Mouse (Mus musculus): ENCODE results near the gene Map3k4. TPM values are rescaled to one million over a fixed set of nuclear protein-coding genes. Genes with fewer than 3 reads are reported as not detected.

The Map3k4 gene
- polyA plus RNA-seq, 1 experiment from 2014 or later, result 49.9 TPM

- H3K4me1 ChIP-seq, result no peaks in the 10 kb centered on the region
- 92% methylated on average over 8 of the region's 8 CpGs for WGBS
- DNase-seq (ENCODE audit: low spot score), result no peak
- H3K27me3 ChIP-seq (ENCODE audit: low read depth, poor library complexity, severe bottlenecking), result no peaks in the 10 kb centered on the region
- H3K36me3 ChIP-seq, result peaks cover 85% of the 10 kb centered on the region
- H3K9me3 ChIP-seq (replicated peaks), result no peaks in the 10 kb centered on the region
- H3K27ac ChIP-seq, result no peak overlapping the region
- no peak overlapping the region for H3K4me3 ChIP-seq
These were observed 58.6 kb downstream of the Map3k4 start for GRCm38 (mm10) chr17:12259957-12260356.

- no peak overlapping the region for H3K4me3 ChIP-seq
- WGBS, result 74% methylated on average over 6 of the region's 6 CpGs
- no peaks in the 10 kb centered on the region for H3K4me1 ChIP-seq
- peaks cover 95% of the 10 kb centered on the region for H3K36me3 ChIP-seq
- DNase-seq (ENCODE audit: low spot score), result no peak
- H3K27ac ChIP-seq, result no peak overlapping the region
- H3K27me3 ChIP-seq (ENCODE audit: low read depth, poor library complexity, severe bottlenecking), result no peaks in the 10 kb centered on the region
- H3K9me3 ChIP-seq (replicated peaks), result no peaks in the 10 kb centered on the region
These were observed 60.1 kb downstream of the Map3k4 start for GRCm38 (mm10) chr17:12258517-12258916.

- Histone ChIP-seq H3K9me3 (replicated peaks) (peaks cover 6% of the 10 kb centered on the region), H3K4me1 (no peaks in the 10 kb centered on the region), H3K27ac (no peak overlapping the region), H3K4me3 (no peak overlapping the region), H3K36me3 (peaks cover 99% of the 10 kb centered on the region), H3K27me3 (ENCODE audit: low read depth, poor library complexity, severe bottlenecking) (no peaks in the 10 kb centered on the region)
- 95% methylated on average over 11 of the region's 11 CpGs for WGBS
- no peak for DNase-seq (ENCODE audit: low spot score)
These were observed 62.5 kb downstream of the Map3k4 start for GRCm38 (mm10) chr17:12256142-12256541.

GRCm38 (mm10) chr17:12250581-12250980 lies 68.0 kb downstream of the Map3k4 start:
- Histone ChIP-seq H3K9me3 (replicated peaks) (peaks cover 6% of the 10 kb centered on the region), H3K36me3 (peaks cover 92% of the 10 kb centered on the region), H3K27ac (no peak overlapping the region), H3K4me1 (no peaks in the 10 kb centered on the region), H3K27me3 (ENCODE audit: low read depth, poor library complexity, severe bottlenecking) (no peaks in the 10 kb centered on the region), H3K4me3 (no peak overlapping the region)
- DNase-seq (ENCODE audit: low spot score), result no peak
- 94% methylated on average over 9 of the region's 9 CpGs for WGBS

GRCm38 (mm10) chr17:12249783-12250504 lies 68.7 kb downstream of the Map3k4 start:
- no peak for DNase-seq (ENCODE audit: low spot score)
- WGBS, result 96% methylated on average over 19 of the region's 19 CpGs
- H3K27ac ChIP-seq, result no peak overlapping the region
- H3K27me3 ChIP-seq (ENCODE audit: low read depth, poor library complexity, severe bottlenecking), result no peaks in the 10 kb centered on the region
- peaks cover 6% of the 10 kb centered on the region for H3K9me3 ChIP-seq (replicated peaks)
- no peaks in the 10 kb centered on the region for H3K4me1 ChIP-seq
- H3K4me3 ChIP-seq, result no peak overlapping the region
- H3K36me3 ChIP-seq, result peaks cover 90% of the 10 kb centered on the region

GRCm38 (mm10) chr17:12240701-12241100 lies 77.9 kb downstream of the Map3k4 start:
- WGBS, result 91% methylated on average over 3 of the region's 3 CpGs
- no peak for DNase-seq (ENCODE audit: low spot score)
- Histone ChIP-seq H3K36me3 (peaks cover 70% of the 10 kb centered on the region), H3K9me3 (replicated peaks) (no peaks in the 10 kb centered on the region), H3K27me3 (ENCODE audit: low read depth, poor library complexity, severe bottlenecking) (no peaks in the 10 kb centered on the region), H3K4me1 (no peaks in the 10 kb centered on the region), H3K27ac (no peak overlapping the region), H3K4me3 (no peak overlapping the region)

GRCm38 (mm10) chr17:12232724-12233123 lies 85.9 kb downstream of the Map3k4 start:
- no peaks in the 10 kb centered on the region for H3K9me3 ChIP-seq (replicated peaks)
- no peak for DNase-seq (ENCODE audit: low spot score)
- H3K4me1 ChIP-seq, result no peaks in the 10 kb centered on the region
- H3K4me3 ChIP-seq, result no peak overlapping the region
- 93% methylated on average over 6 of the region's 6 CpGs for WGBS
- H3K27ac ChIP-seq, result no peak overlapping the region
- H3K36me3 ChIP-seq, result peaks cover 93% of the 10 kb centered on the region
- no peaks in the 10 kb centered on the region for H3K27me3 ChIP-seq (ENCODE audit: low read depth, poor library complexity, severe bottlenecking)

GRCm38 (mm10) chr17:12231087-12231486 lies 87.5 kb downstream of the Map3k4 start:
- DNase-seq (ENCODE audit: low spot score), result no peak
- Histone ChIP-seq H3K27ac (no peak overlapping the region), H3K27me3 (ENCODE audit: low read depth, poor library complexity, severe bottlenecking) (no peaks in the 10 kb centered on the region), H3K4me1 (peaks cover 7% of the 10 kb centered on the region), H3K9me3 (replicated peaks) (no peaks in the 10 kb centered on the region), H3K4me3 (no peak overlapping the region), H3K36me3 (peaks cover 97% of the 10 kb centered on the region)
- WGBS, result 93% methylated on average over 7 of the region's 7 CpGs

- H3K36me3 ChIP-seq, result peaks cover 90% of the 10 kb centered on the region
- 90% methylated on average over 6 of the region's 6 CpGs for WGBS
- no peaks in the 10 kb centered on the region for H3K9me3 ChIP-seq (replicated peaks)
- H3K27me3 ChIP-seq (ENCODE audit: low read depth, poor library complexity, severe bottlenecking), result no peaks in the 10 kb centered on the region
- no peak for DNase-seq (ENCODE audit: low spot score)
- peaks cover 8% of the 10 kb centered on the region for H3K4me1 ChIP-seq
- H3K4me3 ChIP-seq, result no peak overlapping the region
- H3K27ac ChIP-seq, result no peak overlapping the region
These were observed 88.4 kb downstream of the Map3k4 start for GRCm38 (mm10) chr17:12230167-12230566.

- Histone ChIP-seq H3K27me3 (ENCODE audit: low read depth, poor library complexity, severe bottlenecking) (no peaks in the 10 kb centered on the region), H3K27ac (no peak overlapping the region), H3K36me3 (peaks cover 87% of the 10 kb centered on the region), H3K4me3 (no peak overlapping the region), H3K4me1 (peaks cover 8% of the 10 kb centered on the region), H3K9me3 (replicated peaks) (no peaks in the 10 kb centered on the region)
- WGBS, result 93% methylated on average over 9 of the region's 9 CpGs
- DNase-seq (ENCODE audit: low spot score), result no peak
These were observed 88.8 kb downstream of the Map3k4 start for GRCm38 (mm10) chr17:12229756-12230155.

- DNase-seq (ENCODE audit: low spot score), result no peak
- Histone ChIP-seq H3K27ac (no peak overlapping the region), H3K4me3 (no peak overlapping the region), H3K9me3 (replicated peaks) (no peaks in the 10 kb centered on the region), H3K27me3 (ENCODE audit: low read depth, poor library complexity, severe bottlenecking) (no peaks in the 10 kb centered on the region), H3K36me3 (peaks cover 85% of the 10 kb centered on the region), H3K4me1 (peaks cover 8% of the 10 kb centered on the region)
- 95% methylated on average over 7 of the region's 7 CpGs for WGBS
These were observed 90.1 kb downstream of the Map3k4 start for GRCm38 (mm10) chr17:12228471-12228870.

GRCm38 (mm10) chr17:12228001-12228400 lies 90.6 kb downstream of the Map3k4 start:
- peaks cover 8% of the 10 kb centered on the region for H3K4me1 ChIP-seq
- H3K4me3 ChIP-seq, result no peak overlapping the region
- H3K27me3 ChIP-seq (ENCODE audit: low read depth, poor library complexity, severe bottlenecking), result no peaks in the 10 kb centered on the region
- H3K36me3 ChIP-seq, result peaks cover 82% of the 10 kb centered on the region
- no peak overlapping the region for H3K27ac ChIP-seq
- H3K9me3 ChIP-seq (replicated peaks), result no peaks in the 10 kb centered on the region
- WGBS, result 94% methylated on average over 10 of the region's 10 CpGs
- DNase-seq (ENCODE audit: low spot score), result no peak

GRCm38 (mm10) chr17:12226551-12226950 lies 92.0 kb downstream of the Map3k4 start:
- Histone ChIP-seq H3K27me3 (ENCODE audit: low read depth, poor library complexity, severe bottlenecking) (no peaks in the 10 kb centered on the region), H3K27ac (peak overlapping the region; percentile 7), H3K9me3 (replicated peaks) (no peaks in the 10 kb centered on the region), H3K4me1 (peaks cover 8% of the 10 kb centered on the region), H3K4me3 (no peak overlapping the region), H3K36me3 (peaks cover 74% of the 10 kb centered on the region)
- DNase-seq (ENCODE audit: low spot score), result peak; percentile 55
- WGBS, result 42% methylated on average over 12 of the region's 12 CpGs

GRCm38 (mm10) chr17:12225227-12225626 lies 93.4 kb downstream of the Map3k4 start:
- peaks cover 8% of the 10 kb centered on the region for H3K4me1 ChIP-seq
- no peaks in the 10 kb centered on the region for H3K9me3 ChIP-seq (replicated peaks)
- H3K4me3 ChIP-seq, result no peak overlapping the region
- peaks cover 74% of the 10 kb centered on the region for H3K36me3 ChIP-seq
- no peaks in the 10 kb centered on the region for H3K27me3 ChIP-seq (ENCODE audit: low read depth, poor library complexity, severe bottlenecking)
- H3K27ac ChIP-seq, result no peak overlapping the region
- WGBS, result 64% methylated on average over 1 of the region's 1 CpGs
- no peak for DNase-seq (ENCODE audit: low spot score)
